Mouse (Mus musculus): Measurements from ENCODE around the gene Gm47985. TPM values are rescaled to one million over a fixed set of nuclear protein-coding genes. Genes with fewer than 3 reads are reported as not detected.

Gene Gm47985
- polyA plus RNA-seq, 1 experiment from 2014 or later: 2.6 TPM

DNA sequence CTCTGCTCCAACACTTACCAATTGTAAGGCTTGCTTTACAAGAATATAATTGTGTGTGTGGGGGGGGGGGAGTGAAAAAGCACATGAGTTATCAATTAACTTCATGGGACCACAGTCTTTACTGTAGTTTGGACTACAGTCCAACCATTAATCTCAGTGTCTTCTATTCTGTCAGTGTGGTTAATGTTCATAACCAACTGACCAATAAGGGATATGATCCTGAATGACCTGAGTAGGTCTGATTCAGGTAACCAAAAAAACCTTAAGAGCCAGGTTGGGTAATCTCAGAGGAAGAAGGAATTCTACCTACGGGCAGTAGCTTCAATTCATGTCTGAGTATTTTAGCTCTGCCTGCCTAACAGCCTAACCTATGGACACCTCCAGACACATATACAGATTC, 42.2 kb downstream of the Gm47985 start:
- no peak for ATAC-seq (ENCODE audit: extremely low read depth, insufficient number of reproducible peaks, low FRiP score, low TSS enrichment)
- no peaks in the 10 kb centered on the region for H3K9me3 ChIP-seq
- WGBS: 90% methylated on average over 1 of the region's 1 CpGs

GRCm38 (mm10) chr1:151227506-151227905, 45.2 kb downstream of the Gm47985 start:
- Histone ChIP-seq H3K27me3 (replicated peaks) (no peaks in the 10 kb centered on the region), H3K27ac (replicated peaks) (no peak overlapping the region), H3K4me2 (no peak overlapping the region), H3K36me3 (no peaks in the 10 kb centered on the region), H3K4me3 (no peak overlapping the region), H3K9ac (no peak overlapping the region), H3K4me1 (peaks cover 4% of the 10 kb centered on the region; the same call in 1 of the 2 replicates), H3K9me3 (no peaks in the 10 kb centered on the region)
- WGBS: 74% methylated on average over 8 of the region's 8 CpGs
- no peak for ATAC-seq (ENCODE audit: extremely low read depth, insufficient number of reproducible peaks, low FRiP score, low TSS enrichment)

More for the DNA sequence above, 42.2 kb downstream of the Gm47985 start:
- H3K4me1 ChIP-seq: peaks cover 4% of the 10 kb centered on the region; the same call in 1 of the 2 replicates
- H3K36me3 ChIP-seq: no peaks in the 10 kb centered on the region
- H3K4me2 ChIP-seq: no peak overlapping the region
- H3K9ac ChIP-seq: no peak overlapping the region
- H3K27me3 ChIP-seq (replicated peaks): no peaks in the 10 kb centered on the region
- H3K4me3 ChIP-seq: no peak overlapping the region
- H3K27ac ChIP-seq (replicated peaks): no peak overlapping the region

GRCm38 (mm10) chr1:151228320-151228989, 46.1 kb downstream of the Gm47985 start:
- no peaks in the 10 kb centered on the region for H3K9me3 ChIP-seq
- ATAC-seq (ENCODE audit: extremely low read depth, insufficient number of reproducible peaks, low FRiP score, low TSS enrichment): no peak
- WGBS: 66% methylated on average over 1 of the region's 1 CpGs
- H3K27ac ChIP-seq (replicated peaks): no peak overlapping the region
- H3K36me3 ChIP-seq: no peaks in the 10 kb centered on the region
- H3K9ac ChIP-seq: no peak overlapping the region
- no peaks in the 10 kb centered on the region for H3K27me3 ChIP-seq (replicated peaks)
- H3K4me3 ChIP-seq: no peak overlapping the region
- 0 out of 2 replicates have a peak, but pooled peaks cover under 1% of the 10 kb centered on the region for H3K4me1 ChIP-seq
- H3K4me2 ChIP-seq: no peak overlapping the region

- Histone ChIP-seq H3K27ac (replicated peaks) (no peak overlapping the region), H3K4me1 (peaks cover 14% of the 10 kb centered on the region), H3K27me3 (replicated peaks) (no peaks in the 10 kb centered on the region), H3K4me2 (no peak overlapping the region), H3K36me3 (no peaks in the 10 kb centered on the region), H3K4me3 (no peak overlapping the region), H3K9ac (no peak overlapping the region), H3K9me3 (no peaks in the 10 kb centered on the region)
- no peak for ATAC-seq (ENCODE audit: extremely low read depth, insufficient number of reproducible peaks, low FRiP score, low TSS enrichment)
- 75% methylated on average over 3 of the region's 3 CpGs for WGBS
Observed at GRCm38 (mm10) chr1:151232346-151232745, 50.0 kb downstream of the Gm47985 start.

GRCm38 (mm10) chr1:151233756-151234155, 51.4 kb downstream of the Gm47985 start:
- Histone ChIP-seq H3K4me2 (no peak overlapping the region), H3K27me3 (replicated peaks) (no peaks in the 10 kb centered on the region), H3K9me3 (no peaks in the 10 kb centered on the region), H3K27ac (replicated peaks) (no peak overlapping the region), H3K36me3 (no peaks in the 10 kb centered on the region), H3K4me1 (peaks cover 20% of the 10 kb centered on the region), H3K9ac (no peak overlapping the region), H3K4me3 (no peak overlapping the region)
- 58% methylated on average over 3 of the region's 3 CpGs for WGBS
- no peak for ATAC-seq (ENCODE audit: extremely low read depth, insufficient number of reproducible peaks, low FRiP score, low TSS enrichment)

Other genes with a start within 250 kb of the Gm47985 start
- gene Hmcn1, start 189.1 kb upstream of the Gm47985 start, polyA plus RNA-seq (2015; fragmentation: Nextera tagmentation; extraction: Ambion mirVana): 18.7 and 19.0 TPM in 2 replicates
- 0.17 and 0.37 TPM in 2 replicates for gene Gm8947, start 9.8 kb downstream of the Gm47985 start, polyA plus RNA-seq (2015; fragmentation: Nextera tagmentation; extraction: Ambion mirVana)
- gene Gm47995, start 15.9 kb downstream of the Gm47985 start, polyA plus RNA-seq (2015; fragmentation: Nextera tagmentation; extraction: Ambion mirVana): not detected in 2 replicates
- 0.18 TPM in 1 of 2 replicates, not detected in the other for gene 3110040M04Rik, start 21.6 kb downstream of the Gm47985 start, polyA plus RNA-seq (2015; fragmentation: Nextera tagmentation; extraction: Ambion mirVana)
- not detected in 2 replicates for gene Gm47996, start 27.6 kb downstream of the Gm47985 start, polyA plus RNA-seq (2015; fragmentation: Nextera tagmentation; extraction: Ambion mirVana)
- 221 and 252 TPM in 2 replicates for gene Ivns1abp, start 161.9 kb downstream of the Gm47985 start, polyA plus RNA-seq (2015; fragmentation: Nextera tagmentation; extraction: Ambion mirVana)
- 19.0 and 20.7 TPM in 2 replicates for gene Swt1, start 245.9 kb downstream of the Gm47985 start, polyA plus RNA-seq (2015; fragmentation: Nextera tagmentation; extraction: Ambion mirVana)
- 33.9 and 38.7 TPM in 2 replicates for gene Trmt1l, start 246.0 kb downstream of the Gm47985 start, polyA plus RNA-seq (2015; fragmentation: Nextera tagmentation; extraction: Ambion mirVana)